Mouse (Mus musculus) forelimb bud, embryonic 11.5 days (tissue): ENCODE measurements around the gene Cast.
A peak's percentile ranks its signal among the peaks of the same experiment; 100 is the strongest.

ENCODE experiments used
- DNase-seq: peaks from one replicate; pipeline ENCODE4 v3.0.0-alpha.2; 2012; ENCODE audit warnings: low read depth, low spot score

The Cast gene

DNA sequence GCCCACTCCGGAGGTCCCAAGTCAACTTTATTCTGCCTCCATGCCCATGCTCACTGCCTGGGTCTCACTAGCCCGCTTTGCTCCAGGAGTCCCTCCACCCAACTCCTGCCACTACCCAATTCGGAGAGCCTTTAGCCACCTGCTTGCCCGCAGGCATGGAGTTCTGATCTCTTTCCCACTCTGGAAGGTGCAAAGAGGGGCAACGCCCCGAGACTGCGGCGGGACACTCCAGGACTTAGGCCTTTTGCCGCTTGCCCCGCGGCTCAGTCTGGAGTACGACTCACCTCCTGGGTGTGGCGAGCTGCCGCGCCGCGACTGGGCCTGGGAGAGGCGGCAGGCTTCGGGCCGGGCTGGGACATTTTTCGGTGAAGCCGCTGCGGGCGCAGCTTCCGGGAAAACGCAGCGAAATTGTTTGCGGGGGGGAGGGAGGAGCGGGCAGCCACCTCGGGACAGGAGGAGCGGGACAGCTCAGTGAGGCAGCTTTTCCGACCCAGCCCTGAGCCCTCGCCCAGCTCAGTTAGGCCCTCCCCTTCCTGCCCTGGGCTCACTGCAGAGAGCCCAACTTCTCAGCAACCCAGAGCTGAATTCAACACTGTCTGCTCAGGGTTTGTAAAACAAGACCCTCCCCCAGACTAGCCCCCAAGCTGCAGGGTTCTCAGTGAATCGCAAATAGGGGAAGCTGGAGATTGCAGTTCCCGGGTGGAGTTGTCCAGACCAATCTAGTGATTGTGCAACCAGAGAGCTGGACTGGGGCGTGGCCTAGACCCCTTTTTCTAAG, at the start of gene Cast:
TSS of gene Cast (minus strand) at position 659 of the 778 bp plus-strand sequence.
- DNase-seq = peak; percentile 47

DNA sequence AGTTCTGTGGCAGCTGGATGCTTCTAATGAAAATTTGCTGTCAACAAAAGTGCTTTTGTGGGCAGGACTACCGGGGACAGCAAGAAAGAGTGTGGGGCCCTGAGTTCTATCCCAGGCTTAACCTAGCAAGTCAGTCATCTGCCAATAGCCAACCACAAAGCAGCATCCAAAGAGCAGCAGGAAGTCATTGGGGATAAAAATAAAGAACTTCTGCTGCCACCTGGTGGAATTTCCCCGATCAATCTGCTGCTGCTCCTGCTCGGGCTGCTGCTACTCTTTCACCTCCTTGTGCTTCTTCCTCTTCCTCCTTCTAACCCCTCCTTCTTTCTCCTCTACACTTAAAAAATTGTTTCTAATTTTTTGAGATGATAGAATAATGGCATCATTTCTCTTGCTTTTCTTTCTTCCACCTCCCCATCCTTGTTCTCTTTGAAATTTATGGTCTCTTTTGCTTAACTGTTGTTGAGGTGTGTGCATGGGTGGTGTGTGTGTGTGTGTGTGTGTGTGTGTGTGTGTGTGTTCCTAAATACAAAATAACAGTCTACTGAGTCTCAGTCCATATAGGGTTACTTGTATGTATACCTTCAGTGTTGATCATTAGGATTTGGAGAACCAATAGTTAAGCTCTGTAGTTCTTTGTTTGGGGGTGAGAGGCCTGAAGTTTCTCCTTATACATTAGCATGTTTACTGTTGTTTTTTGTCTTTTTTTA, 45.9 kb upstream of the Cast start:
- peak; percentile 72 for DNase-seq

DNA sequence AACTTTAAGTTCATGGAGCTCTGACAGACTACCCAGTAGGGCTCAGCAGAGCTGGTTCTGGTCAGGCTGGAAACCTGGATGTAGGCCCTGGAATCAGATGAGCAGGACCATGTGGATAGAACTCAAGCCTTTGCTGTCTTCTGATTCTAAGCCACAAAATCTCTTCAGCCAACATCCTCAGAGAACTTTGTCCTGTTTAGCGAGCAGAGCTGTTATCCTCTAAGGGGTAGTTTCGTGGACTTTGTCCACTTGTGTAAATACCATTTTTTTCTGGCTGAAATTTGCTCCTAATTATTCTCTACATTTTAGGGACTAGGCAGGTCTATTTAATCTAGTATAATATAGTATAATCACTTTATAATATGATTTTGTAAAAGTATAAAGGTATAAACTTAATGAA, 42.2 kb upstream of the Cast start:
- DNase-seq = no peak

DNA sequence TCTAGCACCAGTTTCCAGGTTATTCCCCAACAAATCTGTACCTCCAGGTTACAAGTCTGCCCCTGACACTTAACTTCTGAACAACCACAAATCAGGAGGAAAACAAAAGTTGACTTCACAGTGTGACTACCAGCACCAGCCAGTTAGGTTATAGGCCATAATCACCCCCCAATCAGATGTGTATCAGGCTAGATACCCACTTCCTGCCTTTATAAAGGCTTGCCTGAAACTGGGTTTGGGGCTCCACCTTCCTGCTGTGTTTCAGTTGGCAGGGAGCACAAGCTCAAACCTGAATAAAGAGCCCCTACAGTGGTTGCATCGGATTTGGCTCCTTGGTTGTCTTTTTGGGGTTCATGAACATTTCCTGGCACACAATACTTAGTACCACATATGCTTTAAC, 37.3 kb upstream of the Cast start:
- no peak for DNase-seq

DNA sequence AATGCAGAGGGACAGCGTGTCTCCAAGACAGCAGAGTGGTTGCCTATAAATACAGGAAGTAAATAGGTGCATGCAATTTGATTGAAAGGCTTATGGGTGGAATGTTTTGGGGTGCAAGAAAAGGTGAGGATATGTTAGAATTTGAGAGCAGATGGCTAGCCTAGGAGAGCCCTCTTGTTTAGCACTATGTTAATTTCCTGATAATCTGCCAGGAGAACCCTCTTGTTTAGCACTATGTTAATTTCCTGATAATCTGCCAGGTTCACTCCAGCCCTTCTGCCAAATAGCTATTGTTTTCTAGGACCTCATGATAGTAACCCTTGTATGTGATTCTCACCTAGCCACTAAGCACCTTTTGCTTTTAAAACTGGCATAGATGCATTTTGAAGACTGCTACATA, 25.9 kb upstream of the Cast start:
- DNase-seq = no peak

DNA sequence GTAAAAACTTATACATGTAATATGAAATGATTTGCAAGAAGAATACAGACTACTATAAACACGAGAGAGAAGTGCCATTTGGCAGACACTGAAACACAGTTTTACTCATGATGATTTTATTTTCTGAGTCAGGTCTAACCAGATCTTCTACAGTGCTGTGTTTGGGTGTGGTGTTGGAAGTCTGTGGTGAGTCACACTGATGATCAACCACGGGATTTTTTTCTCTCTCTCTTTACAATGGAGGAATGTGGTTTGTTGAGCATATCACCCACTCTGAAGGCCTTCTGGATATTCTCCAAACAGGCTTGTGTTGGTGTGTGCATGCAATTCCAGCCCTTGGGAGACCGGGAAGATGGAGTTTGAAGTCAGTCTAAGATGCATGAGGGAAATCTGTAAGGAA, 13.5 kb upstream of the Cast start:
- DNase-seq = no peak

DNA sequence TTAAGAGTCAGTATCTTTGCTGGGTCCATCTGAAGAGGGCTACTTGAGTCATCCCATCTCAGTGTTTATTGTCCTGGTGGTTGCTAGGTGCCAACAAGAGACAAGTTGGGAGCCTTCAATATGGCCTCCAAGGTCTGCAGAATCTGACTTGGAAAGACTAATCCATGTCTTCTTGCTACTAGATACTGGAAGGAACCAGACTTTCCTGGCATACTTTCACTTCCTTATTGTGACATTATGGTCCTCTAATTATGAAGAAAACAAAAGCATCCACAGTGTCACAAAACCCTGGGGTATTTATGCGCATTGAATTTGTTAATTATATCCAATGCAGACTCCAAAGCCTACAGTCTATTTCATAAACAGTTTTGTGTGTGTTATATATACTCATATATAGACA, 7.1 kb upstream of the Cast start:
- DNase-seq = no peak

DNA sequence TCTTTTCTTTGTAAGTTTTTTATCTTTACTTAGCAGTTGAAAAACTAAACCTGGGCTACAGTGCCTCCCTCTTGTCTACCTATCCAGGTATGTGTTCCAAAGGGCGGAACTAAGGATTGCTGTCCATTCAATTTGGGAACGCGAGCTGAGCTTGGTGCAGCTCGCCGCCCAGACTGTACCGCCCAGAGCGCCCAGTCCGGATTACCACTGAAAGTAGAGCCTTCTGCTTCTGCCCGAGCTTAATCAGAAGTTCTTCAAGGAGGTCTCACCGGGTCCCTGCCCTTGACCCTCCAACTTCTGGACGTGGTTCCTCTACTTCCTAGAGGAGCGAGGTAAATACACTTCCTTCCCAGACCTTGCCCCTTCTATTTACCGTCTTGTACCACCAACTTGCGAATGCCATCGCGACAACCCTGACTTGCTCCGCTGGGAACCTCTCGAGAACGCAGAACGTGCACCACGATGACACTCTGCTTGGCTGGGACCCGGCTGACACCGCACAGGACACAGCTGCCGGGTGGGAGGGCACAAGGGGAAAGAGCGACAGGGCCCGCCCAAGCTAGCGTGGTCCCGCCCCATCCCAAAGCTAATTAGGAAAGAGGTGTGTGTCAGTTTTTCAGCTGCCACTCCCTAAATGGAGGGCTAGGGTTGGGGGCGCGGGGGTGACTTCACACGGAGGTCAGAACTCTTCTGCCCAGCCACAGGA, 1.0 kb downstream of the Cast start:
- peak; percentile 41 for DNase-seq

DNA sequence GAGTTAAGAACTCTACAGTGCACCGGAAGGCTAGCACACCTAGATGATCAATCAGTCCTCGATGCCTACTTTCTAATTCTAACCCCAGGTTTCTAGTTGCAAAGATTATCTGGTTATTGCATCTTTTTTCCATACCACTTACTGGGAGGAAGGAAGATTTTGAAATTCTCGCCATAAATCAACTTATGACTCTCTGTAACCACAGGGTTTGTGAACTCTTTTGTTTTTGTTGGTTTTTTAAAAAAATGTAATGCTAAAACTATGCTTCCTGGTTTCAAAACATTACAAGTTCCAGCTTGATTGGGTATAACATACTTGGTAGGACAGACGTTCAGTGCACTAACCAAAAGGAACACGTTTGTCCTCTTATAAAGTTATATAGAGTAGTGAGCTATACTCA, 1.7 kb downstream of the Cast start:
- DNase-seq = no peak

DNA sequence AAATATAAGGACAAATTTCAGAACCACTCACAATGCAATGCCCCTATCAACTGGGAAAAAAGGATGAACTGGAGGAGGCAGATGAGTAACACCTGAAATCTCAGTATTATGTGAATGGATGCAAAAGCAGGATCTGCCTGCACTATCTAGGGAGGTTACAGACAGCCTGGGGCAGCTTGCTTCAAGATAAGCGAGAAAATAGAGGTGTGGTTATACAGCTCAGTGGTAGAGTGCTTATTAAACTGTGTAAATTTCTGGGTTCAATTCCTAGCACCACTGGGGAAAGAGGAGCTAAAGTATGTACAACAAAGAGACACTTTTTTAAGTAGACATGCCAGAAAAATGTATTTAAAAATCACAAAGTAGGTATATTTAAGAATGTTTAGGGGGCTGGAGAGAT, 14.2 kb downstream of the Cast start:
- no peak for DNase-seq

DNA sequence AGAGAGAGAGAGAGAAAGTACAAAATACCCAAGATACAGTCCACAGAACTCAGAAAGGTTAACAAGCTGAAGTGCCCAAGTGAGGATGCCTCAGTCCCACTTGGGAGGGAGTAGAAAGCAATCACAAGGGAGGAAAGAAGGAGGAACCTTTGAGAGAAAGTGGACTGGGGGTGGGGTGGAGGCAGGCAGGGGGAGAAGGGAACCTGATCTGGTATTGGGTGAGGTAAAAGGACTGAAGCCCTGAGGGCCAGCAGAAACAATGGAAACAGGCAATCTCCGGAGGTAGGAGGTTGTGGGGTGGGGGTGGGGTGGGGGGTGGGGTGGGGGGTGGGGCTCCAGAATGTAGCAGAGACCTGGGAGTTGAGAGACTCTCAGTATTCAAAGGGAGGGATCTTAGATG, 20.9 kb downstream of the Cast start:
- DNase-seq = no peak

DNA sequence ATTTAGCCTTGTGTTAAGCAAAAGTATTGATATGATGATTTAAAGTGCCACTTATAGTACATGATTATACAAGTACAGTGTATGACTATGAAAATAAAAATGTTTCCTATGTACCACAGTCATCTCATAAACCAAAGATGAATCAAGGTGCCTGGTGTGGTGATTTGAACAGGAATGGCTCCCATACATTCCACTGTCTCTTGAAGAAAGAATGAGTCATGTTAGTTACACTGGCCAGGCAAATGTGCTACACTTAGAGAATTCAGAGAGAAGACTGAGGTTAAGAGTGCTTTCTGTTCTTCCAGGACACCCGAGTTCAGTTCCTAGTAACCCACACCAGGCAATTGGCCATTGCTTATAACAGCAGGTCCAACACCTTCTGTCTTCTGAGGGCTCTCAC, 36.5 kb downstream of the Cast start:
- DNase-seq = no peak

DNA sequence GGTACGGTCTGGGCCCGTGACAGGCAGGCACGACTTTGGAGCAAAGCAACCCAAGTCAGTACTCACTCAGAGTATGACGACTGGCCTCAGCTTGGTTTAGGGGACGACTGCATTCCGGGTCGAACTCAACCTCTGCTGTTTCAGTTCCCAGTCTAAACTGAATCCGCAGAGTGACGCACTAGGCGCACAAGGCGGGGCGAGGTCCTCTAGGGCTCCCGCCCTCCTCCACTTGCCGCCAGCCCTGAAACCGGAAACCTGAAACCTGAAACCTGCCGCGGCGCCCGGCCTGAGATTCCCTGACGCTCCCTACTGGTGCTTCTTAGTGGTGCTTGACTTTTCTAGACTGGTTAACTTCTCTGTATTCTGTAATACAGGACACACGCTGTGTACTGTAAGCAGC, 38.1 kb downstream of the Cast start:
- peak; percentile 93 for DNase-seq

DNA sequence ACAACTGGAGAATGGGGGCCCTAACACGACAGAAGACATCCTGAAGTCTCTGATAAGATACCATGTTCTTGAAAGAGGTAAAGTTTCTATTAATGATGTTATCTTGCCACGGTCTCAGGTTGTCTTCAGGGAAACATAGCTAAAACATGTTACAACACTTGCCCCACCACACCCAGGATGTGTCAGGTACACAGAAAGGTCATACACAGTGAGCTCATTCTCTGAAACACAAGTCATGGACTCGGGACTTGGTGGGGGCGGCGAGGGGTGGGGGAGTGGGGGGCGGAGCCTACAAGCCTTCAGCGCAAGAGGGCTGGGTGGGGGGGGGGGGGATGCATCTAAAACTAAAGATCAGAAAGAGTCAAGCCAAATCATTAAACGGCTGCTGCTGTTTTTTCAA, 38.7 kb downstream of the Cast start:
- no peak for DNase-seq

DNA sequence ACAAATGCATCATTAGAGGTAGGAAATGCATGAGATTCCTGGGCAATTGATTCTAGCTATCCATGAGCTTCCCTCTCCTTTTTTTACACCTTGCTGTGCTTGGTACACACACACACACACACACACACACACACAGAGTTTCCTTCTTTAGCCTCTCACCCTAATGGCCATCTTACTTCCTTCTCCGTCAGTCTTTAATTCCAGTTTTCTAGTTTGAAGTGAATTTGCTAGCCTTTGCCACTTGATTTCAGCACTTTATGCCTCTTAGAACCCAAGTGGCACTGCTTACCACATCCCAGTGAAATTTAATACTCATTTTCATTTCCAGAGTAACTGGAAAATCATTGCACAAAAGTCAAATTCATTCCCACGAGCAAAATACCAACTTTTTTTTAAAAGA, 41.4 kb downstream of the Cast start:
- no peak for DNase-seq

DNA sequence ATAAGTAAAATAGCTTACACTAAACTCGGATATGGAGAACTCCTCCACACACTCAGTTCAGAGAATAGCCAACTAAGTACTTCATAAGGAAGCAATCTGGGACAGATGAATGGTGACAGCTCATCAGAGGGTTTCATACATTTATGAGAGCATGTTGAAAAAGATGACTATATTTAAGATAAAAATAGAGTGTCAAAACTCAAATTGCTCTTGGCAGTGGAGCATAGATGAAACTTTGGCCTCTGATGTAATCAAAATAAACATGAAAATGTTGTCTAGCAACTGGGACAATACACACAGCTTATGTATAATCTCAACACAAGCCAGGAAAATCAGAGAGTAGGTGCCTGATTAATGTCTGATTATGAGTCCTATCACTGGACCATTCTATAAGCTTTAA, 45.9 kb downstream of the Cast start:
- DNase-seq = no peak

DNA sequence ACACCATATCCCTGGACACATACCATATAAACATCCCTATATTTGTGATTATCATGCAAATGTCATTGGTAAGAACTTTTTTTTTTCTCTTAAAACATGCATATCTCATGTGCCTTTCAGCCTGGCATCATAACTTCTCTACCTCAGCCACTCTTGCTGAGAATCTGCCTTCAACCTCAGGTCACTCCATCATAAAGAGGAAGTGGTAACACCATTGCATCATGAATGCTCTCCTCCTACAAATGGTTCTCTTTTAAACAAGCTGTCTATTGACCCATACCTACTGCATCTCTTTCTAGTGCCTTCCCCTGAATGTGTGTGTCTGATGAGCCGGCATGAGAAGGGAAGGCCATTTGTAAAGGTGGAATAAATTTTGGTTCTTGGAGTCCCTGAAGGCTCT, 49.5 kb downstream of the Cast start:
- DNase-seq = no peak

DNA sequence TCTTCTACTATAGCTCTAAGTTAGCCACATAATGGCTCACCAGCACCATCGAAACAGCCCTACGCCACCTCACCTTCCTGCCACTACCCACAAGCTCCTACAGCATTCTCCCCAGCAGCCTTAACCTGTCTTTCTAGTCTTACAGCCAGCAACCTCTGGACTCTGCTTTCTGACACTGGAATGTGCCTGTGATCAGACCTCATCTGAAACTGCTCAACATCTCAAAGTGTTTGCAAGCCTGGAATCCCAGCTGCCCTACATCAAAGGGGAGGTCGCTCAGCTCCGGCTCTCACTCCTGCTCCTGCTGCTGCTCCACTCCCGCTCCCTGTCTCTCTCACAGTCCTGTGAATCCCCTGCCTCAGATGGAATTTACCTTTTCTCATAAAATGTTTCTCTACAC, 65.4 kb downstream of the Cast start:
- DNase-seq = peak; percentile 45

DNA sequence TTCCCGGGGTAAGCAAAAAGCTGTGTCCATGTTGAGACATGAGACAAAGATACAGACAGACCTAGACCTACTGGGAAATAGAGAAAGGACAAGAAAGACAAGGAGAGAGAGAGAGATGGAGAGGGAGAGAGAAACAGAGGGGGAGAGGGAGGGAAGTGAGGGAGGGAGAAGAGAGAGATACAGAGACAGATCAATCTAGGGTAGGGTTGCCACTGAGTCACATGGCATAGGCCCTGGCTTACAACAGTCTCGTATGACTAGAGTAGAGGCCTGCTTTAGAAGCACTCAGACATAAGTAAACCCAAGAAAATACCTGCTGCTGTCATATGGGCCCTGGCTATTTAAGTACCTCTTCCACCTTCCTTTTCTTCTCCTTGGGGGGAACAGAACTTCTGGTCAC, 72.2 kb downstream of the Cast start:
- no peak for DNase-seq

DNA sequence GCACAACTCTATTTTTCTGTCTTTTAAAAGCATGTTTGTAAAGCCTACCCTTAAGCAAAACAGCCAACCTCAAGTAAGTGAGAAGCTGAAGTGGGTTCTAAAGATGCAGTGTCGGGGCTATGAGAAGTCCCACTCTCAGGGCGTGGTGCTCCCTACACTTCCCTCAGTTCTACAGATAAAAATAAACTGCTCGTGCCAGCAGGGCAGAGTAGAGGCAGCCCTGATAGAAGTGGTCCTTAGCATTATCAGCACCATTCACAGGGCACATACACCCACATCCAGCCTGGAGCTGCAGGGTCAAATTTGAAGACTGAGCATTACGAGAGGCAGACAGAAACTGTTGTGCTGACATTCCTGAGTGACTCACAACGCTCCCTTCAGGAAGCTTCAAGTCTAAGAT, 72.8 kb downstream of the Cast start:
- no peak for DNase-seq

DNA sequence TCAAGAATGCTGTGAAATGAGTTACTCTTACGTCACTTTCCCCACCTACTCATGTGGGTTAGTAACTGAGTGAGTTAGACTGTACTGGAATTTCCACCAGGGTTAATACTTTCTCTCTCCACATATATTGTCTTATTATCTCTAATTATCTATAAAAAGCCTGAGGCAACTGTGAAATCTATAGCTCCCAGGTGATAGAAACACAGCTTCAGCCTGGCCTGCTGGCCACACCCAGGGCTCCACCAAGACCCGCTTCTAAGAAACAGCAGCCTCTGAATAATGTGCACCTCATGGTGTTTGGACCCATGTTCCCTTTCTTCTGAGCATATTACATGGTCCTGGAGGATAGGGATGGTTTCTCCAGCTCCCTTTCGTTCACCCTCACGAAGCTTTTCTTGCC, 74.9 kb downstream of the Cast start:
- no peak for DNase-seq

DNA sequence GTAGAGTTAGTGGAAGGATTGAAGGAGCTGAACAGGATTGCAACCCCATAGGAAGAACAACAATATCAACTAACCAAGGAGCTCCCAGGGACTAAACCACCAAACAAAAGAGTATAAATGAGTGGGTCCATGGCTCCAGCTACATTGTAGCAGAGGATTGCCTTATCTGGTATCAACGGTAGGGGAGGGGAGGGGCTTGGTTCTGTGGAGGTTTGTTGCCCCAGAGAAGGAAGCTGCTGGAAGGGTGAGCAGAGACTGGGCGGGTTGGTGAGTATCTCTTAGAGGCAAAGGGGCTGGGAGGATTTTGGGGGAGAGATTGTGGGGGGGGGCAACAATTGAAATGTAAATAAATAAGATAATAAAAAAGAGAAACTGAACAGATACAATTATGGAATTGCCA, 89.6 kb downstream of the Cast start:
- no peak for DNase-seq

DNA sequence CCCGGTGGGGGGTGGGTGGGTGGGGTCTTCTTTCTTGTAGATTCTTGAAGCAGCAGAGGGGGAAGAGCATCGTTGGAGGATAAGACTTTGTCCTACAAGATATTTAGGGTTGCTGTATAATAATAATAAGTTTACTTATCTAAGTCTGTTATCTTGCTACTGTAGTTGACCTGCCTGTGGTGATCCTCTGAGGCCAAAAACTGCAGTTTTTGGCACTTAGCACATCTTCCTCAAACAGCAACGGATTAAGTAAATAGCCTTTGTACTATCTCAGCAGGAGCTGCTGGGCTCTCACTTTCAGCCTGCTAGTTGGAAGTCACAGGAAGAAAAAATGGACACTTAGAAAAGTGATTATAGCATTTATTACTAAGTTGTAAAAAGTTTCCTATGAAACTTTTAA, 112.4 kb downstream of the Cast start:
- DNase-seq = no peak
